In the genomic region with DNA sequence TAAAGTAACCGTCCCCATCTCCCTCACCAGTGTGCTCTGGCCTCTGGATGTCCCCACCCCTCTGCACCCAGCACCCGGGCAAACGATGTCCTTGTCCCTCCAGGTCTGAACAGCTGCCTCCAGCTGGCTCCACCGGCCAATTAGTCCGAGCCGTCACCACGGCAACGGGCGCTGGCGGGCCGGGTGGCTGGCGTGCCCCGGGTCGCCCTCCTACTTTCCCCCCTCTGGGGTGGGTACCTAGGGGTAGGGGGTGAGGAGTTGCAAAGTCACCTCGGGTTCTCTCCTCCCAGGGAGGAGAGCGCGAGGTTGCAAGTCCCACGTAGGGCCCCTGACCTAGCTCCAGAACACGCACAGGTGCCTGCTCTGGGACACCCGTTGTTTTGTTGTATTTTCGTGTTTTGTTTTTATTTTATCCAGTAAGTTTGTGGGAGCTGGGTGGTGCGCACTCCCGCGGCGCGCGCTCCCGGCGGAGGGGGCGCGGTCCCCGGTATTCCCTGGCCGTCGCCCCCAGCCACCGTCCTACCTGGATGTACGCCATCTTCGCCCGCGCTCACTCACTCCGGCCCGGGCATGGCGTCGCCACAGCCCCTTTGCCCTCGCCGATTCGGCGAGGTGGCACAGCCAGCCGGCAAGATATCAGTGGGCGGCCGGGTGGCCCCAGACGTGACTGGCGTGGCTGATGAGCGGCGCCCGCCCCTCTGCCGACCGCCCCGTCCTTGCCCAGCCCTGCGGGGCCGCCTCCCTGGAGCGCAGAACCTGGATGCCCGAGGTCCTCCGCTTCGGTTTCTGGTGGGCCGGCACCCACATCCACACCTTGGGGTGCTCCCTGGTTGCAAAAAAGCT, we compare ENCODE assay signal across 8 mouse cellular contexts. TPM values are rescaled to one million over a fixed set of nuclear protein-coding genes. Genes with fewer than 3 reads are reported as not detected.
DNase-seq lines count a peak whose midpoint lies in the region; ATAC-seq lines count a peak whose summit lies in the region.

No protein-coding gene starts in this region.

- no peaks in the 10 kb centered on the region for H3K9me3 ChIP-seq in forebrain, embryonic 13.5 days (replicated peaks)
- no peaks in the 10 kb centered on the region for H3K9me3 ChIP-seq in hindbrain, embryonic 15.5 days
- H3K9me3 ChIP-seq in liver, embryonic 11.5 days (ENCODE audit: control insufficient read depth, low read length), result no peaks in the 10 kb centered on the region
- no peaks in the 10 kb centered on the region for H3K9me3 ChIP-seq in neural tube, embryonic 11.5 days (ENCODE audit: control insufficient read depth, low read length)

- no peak for DNase-seq in frontal cortex, adult 2 months (ENCODE audit: extremely low spot score in 1 of 2, low spot score in 1 of 2)
- peak; percentile 72 for DNase-seq in adrenal gland, postnatal 14 days
- DNase-seq in liver, embryonic 11.5 days (ENCODE audit: low spot score), result peak; percentile 47
- DNase-seq in neural tube, embryonic 11.5 days (ENCODE audit: low spot score), result peak; percentile 76
- DNase-seq in layer of hippocampus, adult 18-20 months (ENCODE audit: low spot score in 2 of 2), result no peak

- H3K36me3 ChIP-seq in forebrain, embryonic 13.5 days (ENCODE audit: poor library complexity, severe bottlenecking), result no peaks in the 10 kb centered on the region
- no peaks in the 10 kb centered on the region for H3K36me3 ChIP-seq in hindbrain, embryonic 15.5 days
- H3K36me3 ChIP-seq in liver, embryonic 11.5 days (ENCODE audit: control insufficient read depth, insufficient read depth, low read length), result no peaks in the 10 kb centered on the region
- no peaks in the 10 kb centered on the region for H3K36me3 ChIP-seq in neural tube, embryonic 11.5 days (ENCODE audit: control insufficient read depth, insufficient read depth, low read length)

- 0 out of 2 replicates have a peak, but pooled peaks have one; percentile 14 for ATAC-seq in frontal cortex, adult (ENCODE audit: low TSS enrichment)
- ATAC-seq in forebrain, embryonic 13.5 days, result peak; percentile 73
- ATAC-seq in hindbrain, embryonic 15.5 days (ENCODE audit: low FRiP score, low read depth), result peak; percentile 58
- peak; percentile 34 for ATAC-seq in liver, embryonic 11.5 days (replicated peaks; ENCODE audit: low FRiP score)
- ATAC-seq in neural tube, embryonic 11.5 days (ENCODE audit: insufficient read depth, low FRiP score, low TSS enrichment), result peak; percentile 75

- H3K27ac ChIP-seq in forebrain, embryonic 13.5 days, result no peak overlapping the region
- no peak overlapping the region for H3K27ac ChIP-seq in hindbrain, embryonic 15.5 days (replicated peaks)
- H3K27ac ChIP-seq in liver, embryonic 11.5 days (ENCODE audit: low read depth, low read length), result no peak overlapping the region
- H3K27ac ChIP-seq in neural tube, embryonic 11.5 days (ENCODE audit: low read depth, low read length), result 0 out of 2 replicates have a peak overlapping the region, but pooled peaks have one; percentile 27

- peak overlapping the region; percentile 61 for H3K4me3 ChIP-seq in forebrain, embryonic 13.5 days
- H3K4me3 ChIP-seq in hindbrain, embryonic 15.5 days, result peak overlapping the region; percentile 53
- H3K4me3 ChIP-seq in liver, embryonic 11.5 days (ENCODE audit: low read depth, low read length), result peak overlapping the region; percentile 60
- H3K4me3 ChIP-seq in neural tube, embryonic 11.5 days (ENCODE audit: low read depth, low read length), result peak overlapping the region; percentile 59

- peaks cover 15% of the 10 kb centered on the region for H3K27me3 ChIP-seq in forebrain, embryonic 13.5 days
- 0 out of 2 replicates have a peak, but pooled peaks cover 3% of the 10 kb centered on the region for H3K27me3 ChIP-seq in hindbrain, embryonic 15.5 days
- peaks cover 45% of the 10 kb centered on the region for H3K27me3 ChIP-seq in liver, embryonic 11.5 days (replicated peaks; ENCODE audit: control insufficient read depth, insufficient read depth, low read length)
- peaks cover 10% of the 10 kb centered on the region; the same call in 1 of the 2 replicates for H3K27me3 ChIP-seq in neural tube, embryonic 11.5 days (ENCODE audit: control insufficient read depth, insufficient read depth, low read length)

- peak overlapping the region; percentile 86 for H3K4me2 ChIP-seq in forebrain, embryonic 13.5 days
- peak overlapping the region; percentile 87 for H3K4me2 ChIP-seq in hindbrain, embryonic 15.5 days
- H3K4me2 ChIP-seq in liver, embryonic 11.5 days, result peak overlapping the region; percentile 85
- peak overlapping the region; percentile 94 for H3K4me2 ChIP-seq in neural tube, embryonic 11.5 days (ENCODE audit: low read depth)

- H3K4me1 ChIP-seq in forebrain, embryonic 13.5 days, result peaks cover 26% of the 10 kb centered on the region
- H3K4me1 ChIP-seq in hindbrain, embryonic 15.5 days (replicated peaks), result peaks cover 28% of the 10 kb centered on the region
- H3K4me1 ChIP-seq in liver, embryonic 11.5 days (replicated peaks; ENCODE audit: control insufficient read depth, insufficient read depth, low read length), result no peaks in the 10 kb centered on the region; the same call in 1 of the 2 replicates
- peaks cover 13% of the 10 kb centered on the region for H3K4me1 ChIP-seq in neural tube, embryonic 11.5 days (ENCODE audit: control insufficient read depth, insufficient read depth, low read length)

- H3K9ac ChIP-seq in forebrain, embryonic 13.5 days, result peak overlapping the region; percentile 68
- peak overlapping the region; percentile 62 for H3K9ac ChIP-seq in hindbrain, embryonic 15.5 days
- H3K9ac ChIP-seq in liver, embryonic 11.5 days (ENCODE audit: low read depth, low read length), result no peak overlapping the region
- H3K9ac ChIP-seq in neural tube, embryonic 11.5 days (ENCODE audit: low read length), result peak overlapping the region; percentile 73

- under 1% methylated on average over 65 of the region's 65 CpGs for WGBS in forebrain, embryonic 13.5 days
- under 1% methylated on average over 65 of the region's 65 CpGs for WGBS in hindbrain, embryonic 15.5 days
- 2% methylated on average over 65 of the region's 65 CpGs for WGBS in liver, embryonic 11.5 days
- WGBS in neural tube, embryonic 11.5 days, result under 1% methylated on average over 62 of the region's 65 CpGs

RNA-seq across cellular contexts. Expression of a gene that starts 0.5 kb away (rescaled TPM):
- 54.8 and 81.7 TPM in 2 replicates for polyA plus RNA-seq in frontal cortex, adult 2 months (2012; rRNA removed)
- 7.2 and 9.4 TPM in 2 replicates for total RNA-seq in adrenal gland, postnatal 14 days (2021)
- polyA plus RNA-seq in forebrain, embryonic 13.5 days (2015; fragmentation: Nextera tagmentation; extraction: Ambion mirVana), result 3.2 and 4.7 TPM in 2 replicates
- polyA plus RNA-seq in hindbrain, embryonic 15.5 days (2015; fragmentation: Nextera tagmentation; extraction: Ambion mirVana), result 21.3 and 21.9 TPM in 2 replicates
- 0.61 and 1.2 TPM in 2 replicates for polyA plus RNA-seq in liver, embryonic 11.5 days (2014; fragmentation: Nextera tagmentation; extraction: Ambion mirVana)
- 7.8 and 8.0 TPM in 2 replicates for polyA plus RNA-seq in neural tube, embryonic 11.5 days (2014; fragmentation: Nextera tagmentation; extraction: Ambion mirVana)
- total RNA-seq in layer of hippocampus, adult 18-20 months (2021), result 10 to 100 TPM; 87.5 to 95.5 TPM

RNA-seq across cellular contexts. Expression of a gene that starts 44.3 kb away (rescaled TPM):
- polyA plus RNA-seq in frontal cortex, adult 2 months (2012; rRNA removed), result 2.5 and 3.1 TPM in 2 replicates
- total RNA-seq in adrenal gland, postnatal 14 days (2021), result 16.6 and 18.3 TPM in 2 replicates
- 0.67 and 0.74 TPM in 2 replicates for polyA plus RNA-seq in forebrain, embryonic 13.5 days (2015; fragmentation: Nextera tagmentation; extraction: Ambion mirVana)
- 0.87 and 1.0 TPM in 2 replicates for polyA plus RNA-seq in hindbrain, embryonic 15.5 days (2015; fragmentation: Nextera tagmentation; extraction: Ambion mirVana)
- polyA plus RNA-seq in liver, embryonic 11.5 days (2014; fragmentation: Nextera tagmentation; extraction: Ambion mirVana), result 1.0 and 1.1 TPM in 2 replicates
- 1.1 and 1.4 TPM in 2 replicates for polyA plus RNA-seq in neural tube, embryonic 11.5 days (2014; fragmentation: Nextera tagmentation; extraction: Ambion mirVana)
- 1 to 10 TPM; 2.9 to 3.3 TPM for total RNA-seq in layer of hippocampus, adult 18-20 months (2021)

Comparison
In these comparisons a context has a peak if more than half of its experiments do, and no peak if none do; other contexts are left out.
1. ATAC-seq: peak in every context shown above with its lines; median percentile 75 in neural tube, embryonic 11.5 days; 73 in forebrain, embryonic 13.5 days; 58 in hindbrain, embryonic 15.5 days; 34 in liver, embryonic 11.5 days; 14 in frontal cortex, adult.
2. DNase-seq: peak in adrenal gland, postnatal 14 days (single experiment), liver, embryonic 11.5 days (single experiment) and neural tube, embryonic 11.5 days (single experiment); none in frontal cortex, adult 2 months (0 of 2) and layer of hippocampus, adult 18-20 months (0 of 2).
3. Peak in every context shown above with its lines, with median percentiles within 50 percentile points of each other: H3K4me2 ChIP-seq and H3K4me3 ChIP-seq.